Mouse (Mus musculus) adrenal gland, postnatal 36 days (tissue): ENCODE results near the gene Hspa1l. TPM values are rescaled to one million over a fixed set of nuclear protein-coding genes. Genes with fewer than 3 reads are reported as not detected.
"Not testable (repeated sequence)": the region's sequence is repeated elsewhere in the genome, so short reads cannot be mapped to it uniquely, and the experiment has no call there.

Source experiments
- DNase-seq, 2 experiments: peaks; one replicate each; pipeline ENCODE4 v3.0.0; 2021; ENCODE audit warnings: mixed read lengths in 1 of 2
- long read RNA-seq, 2 experiments: library from polyadenylated mRNA; stranded (forward); transcript quantifications; one replicate each; pipeline ENCODE4 v2.0.0; 2021; ENCODE audit warnings: borderline sequencing depth in 2 of 2
- total RNA-seq, 2 experiments: library from RNA; stranded (reverse); gene quantifications; 2 replicates each; pipeline ENCODE4 v1.2.3; 2021

The Hspa1l gene
- total RNA-seq, result under 1 TPM; 0.20 to 0.36 TPM
- long read RNA-seq, experiment 1, result 0 reads
- long read RNA-seq, experiment 2, result 0 reads

DNA sequence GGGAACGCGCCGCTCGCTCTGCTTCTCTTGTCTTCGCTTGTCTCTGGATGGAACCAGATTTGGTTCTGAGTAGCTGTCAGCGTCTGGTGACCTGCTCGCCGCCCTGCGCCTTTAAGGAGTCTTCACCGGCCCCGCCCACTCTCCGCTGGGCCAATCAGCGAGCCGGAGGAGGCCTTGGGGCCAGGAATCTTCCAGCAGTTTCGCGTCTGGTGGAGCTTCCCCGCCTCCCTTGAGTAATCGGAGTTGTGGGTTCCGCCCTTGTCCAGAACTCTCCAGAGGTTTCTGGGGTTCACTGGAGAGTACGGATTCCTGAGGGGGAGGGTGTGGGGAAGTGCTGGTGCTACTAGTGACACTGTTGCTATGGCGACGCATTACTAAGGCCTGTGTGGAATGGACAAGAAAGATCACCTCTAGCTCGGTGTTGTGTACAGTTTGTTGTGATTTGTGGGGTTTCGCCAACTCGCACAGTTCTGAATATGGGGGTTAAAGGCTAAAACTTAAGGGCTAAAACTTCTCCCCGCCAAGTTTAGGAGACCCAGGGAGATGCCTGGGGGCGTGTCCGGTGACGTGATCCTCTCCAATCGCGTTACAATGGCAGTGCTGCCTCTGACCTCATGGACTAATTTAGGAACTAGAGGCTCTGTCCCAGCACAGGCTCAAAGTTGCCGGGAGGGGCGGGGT lies at the start of gene Hspa1l, which contains the start of gene Hspa1a:
Gene Hspa1l, plus strand, starts transcription at position 635 of the 681 bp plus-strand sequence.
Gene Hspa1a, minus strand, starts transcription at position 88 of the 681 bp plus-strand sequence.
- DNase-seq, result peak; percentile 83 to 86

DNA sequence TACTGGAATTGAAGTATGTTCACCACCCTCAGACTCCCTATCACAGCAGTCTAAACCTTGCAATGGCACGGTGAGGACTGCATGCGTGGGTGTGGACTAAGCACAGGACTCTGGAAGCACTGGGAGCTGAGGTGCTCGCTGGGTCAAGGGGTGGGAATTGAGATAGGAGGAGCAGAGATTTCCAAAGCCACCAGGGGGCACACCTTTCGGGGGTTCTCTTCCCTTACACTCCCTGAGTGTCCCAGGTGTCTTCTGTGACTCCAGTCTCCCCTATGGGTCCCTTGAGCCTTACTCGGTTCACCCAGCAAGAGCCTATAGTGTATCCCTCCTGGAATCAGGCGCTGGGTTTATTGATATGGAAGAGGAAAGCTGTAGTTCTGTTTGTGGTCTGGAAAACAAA lies 49.6 kb upstream of the Hspa1l start:
- no peak for DNase-seq

GRCm38 (mm10) chr17:34924258-34924657 lies 48.2 kb upstream of the Hspa1l start:
- DNase-seq, result no peak

- peak; percentile 47 to 55 for DNase-seq
These were observed 45.0 kb upstream of the Hspa1l start for GRCm38 (mm10) chr17:34927306-34928019.

DNA sequence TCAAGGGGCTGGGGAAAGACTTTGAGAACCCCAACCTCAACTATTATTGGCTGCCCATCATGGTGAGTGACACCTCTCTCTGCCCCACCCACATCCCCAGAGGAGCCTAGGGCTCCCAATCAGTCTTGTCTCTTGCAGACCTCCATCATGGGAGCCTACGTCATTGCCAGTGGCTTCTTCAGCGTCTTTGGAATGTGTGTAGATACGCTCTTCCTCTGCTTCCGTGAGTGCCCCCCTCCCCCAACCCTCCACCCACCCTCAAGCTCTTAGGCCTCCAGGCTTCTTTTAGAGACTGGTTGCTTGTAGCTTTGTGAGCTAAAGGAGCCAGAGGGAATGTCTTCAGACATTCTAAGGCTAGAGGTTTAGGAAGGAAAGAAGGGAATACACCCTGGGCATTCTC lies 43.7 kb upstream of the Hspa1l start:
- DNase-seq, result no peak

DNA sequence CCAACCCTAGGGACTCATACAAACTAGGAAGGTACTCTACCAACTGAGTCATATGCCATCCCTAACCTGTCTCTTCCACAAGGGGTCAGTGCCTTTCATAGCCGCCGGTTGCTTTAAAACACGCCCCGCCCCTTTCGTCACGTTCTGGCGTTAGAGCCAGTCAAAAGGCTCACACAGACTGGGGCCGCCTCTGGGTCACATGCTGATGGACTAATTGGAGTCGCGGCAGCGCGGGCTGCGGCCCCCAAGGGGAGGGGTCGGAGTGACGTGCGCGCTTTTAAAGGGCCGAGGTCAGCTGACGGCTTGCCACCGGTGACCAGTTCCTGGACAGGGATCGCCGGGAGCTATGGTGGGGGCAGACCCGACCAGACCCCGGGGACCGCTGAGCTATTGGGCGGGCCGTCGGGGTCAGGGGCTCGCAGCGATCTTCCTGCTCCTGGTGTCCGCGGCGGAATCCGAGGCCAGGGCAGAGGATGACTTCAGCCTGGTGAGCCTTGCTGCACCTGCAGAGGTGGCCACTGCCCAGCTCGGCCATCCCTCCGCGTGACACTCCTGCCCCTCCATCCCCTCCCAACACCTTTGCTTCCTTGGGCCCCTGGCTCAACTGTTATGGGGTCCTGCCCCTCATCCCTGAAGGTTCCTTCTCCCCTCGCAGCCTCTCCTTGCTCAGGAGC lies 41.3 kb upstream of the Hspa1l start, which contains the start of gene Neu1:
Gene Neu1, plus strand, starts transcription at position 193 of the 674 bp plus-strand sequence.
- peak; percentile 99 for DNase-seq

DNA sequence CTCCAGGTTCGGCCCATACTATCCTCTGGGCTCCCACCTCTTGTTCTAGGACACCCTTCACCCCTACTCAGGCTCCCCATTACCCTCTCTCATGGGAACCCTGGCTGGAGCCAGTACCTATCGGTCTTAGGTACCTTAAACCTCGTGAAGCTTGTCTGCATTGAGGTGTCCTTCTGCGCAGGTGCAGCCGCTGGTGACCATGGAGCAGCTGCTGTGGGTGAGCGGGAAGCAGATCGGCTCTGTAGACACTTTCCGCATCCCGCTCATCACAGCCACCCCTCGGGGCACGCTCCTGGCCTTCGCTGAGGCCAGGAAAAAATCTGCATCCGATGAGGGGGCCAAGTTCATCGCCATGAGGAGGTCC lies 40.8 kb upstream of the Hspa1l start:
- peak; percentile 29 to 45 for DNase-seq

GRCm38 (mm10) chr17:34932287-34932686 lies 40.2 kb upstream of the Hspa1l start:
- no peak for DNase-seq

GRCm38 (mm10) chr17:34934031-34934430 lies 38.5 kb upstream of the Hspa1l start:
- DNase-seq, result no peak

DNA sequence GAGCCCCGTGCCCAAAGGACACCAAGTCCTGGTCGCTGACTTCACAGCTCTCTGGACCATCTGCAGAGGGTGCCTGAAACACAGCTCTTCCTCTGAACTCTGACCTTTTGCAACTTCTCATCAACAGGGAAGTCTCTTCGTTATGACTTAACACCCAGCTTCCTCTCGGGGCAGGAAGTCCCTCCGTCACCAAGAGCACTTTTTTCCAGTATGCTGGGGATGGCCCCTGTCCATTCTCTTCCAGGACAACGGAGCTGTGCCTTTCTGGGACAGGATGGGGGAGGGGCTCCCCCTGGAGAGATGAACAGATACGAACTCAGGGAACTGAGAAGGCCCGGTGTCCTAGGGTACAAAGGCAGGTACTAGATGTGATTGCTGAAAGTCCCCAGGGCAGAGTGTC lies 37.7 kb upstream of the Hspa1l start:
- peak in 1 of 2 experiments; percentile 58 for DNase-seq

DNA sequence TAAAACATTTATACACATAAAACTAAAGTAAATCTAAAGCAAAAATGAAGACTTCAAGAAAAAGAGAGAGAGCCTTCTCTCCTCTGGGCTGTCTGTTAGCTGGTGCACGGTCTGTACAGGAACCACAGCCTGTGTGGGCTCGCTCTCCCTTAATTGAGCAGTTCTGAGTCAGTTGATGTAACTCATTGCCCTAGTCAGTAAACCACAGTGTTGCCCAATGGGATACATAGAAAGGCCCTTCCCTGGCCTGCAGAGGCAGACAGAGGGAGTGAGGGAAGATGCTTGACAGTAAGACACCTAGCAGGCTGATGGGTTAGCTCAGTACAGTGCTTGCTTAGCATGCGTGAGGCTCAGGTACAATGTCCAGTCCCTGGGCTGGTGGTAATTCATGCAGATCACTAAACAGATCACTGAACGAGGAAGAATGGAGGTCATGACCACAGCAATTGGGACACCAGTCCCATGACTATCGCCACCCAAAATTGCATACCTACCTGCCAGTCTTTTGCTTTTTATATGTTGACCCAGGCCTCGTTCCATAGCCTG lies 34.5 kb upstream of the Hspa1l start:
- DNase-seq, result no peak

- peak in 1 of 2 experiments; percentile 28 for DNase-seq
These were observed 31.0 kb upstream of the Hspa1l start for GRCm38 (mm10) chr17:34941344-34942041.

- no peak for DNase-seq
These were observed 29.2 kb upstream of the Hspa1l start for GRCm38 (mm10) chr17:34943128-34943815.

DNA sequence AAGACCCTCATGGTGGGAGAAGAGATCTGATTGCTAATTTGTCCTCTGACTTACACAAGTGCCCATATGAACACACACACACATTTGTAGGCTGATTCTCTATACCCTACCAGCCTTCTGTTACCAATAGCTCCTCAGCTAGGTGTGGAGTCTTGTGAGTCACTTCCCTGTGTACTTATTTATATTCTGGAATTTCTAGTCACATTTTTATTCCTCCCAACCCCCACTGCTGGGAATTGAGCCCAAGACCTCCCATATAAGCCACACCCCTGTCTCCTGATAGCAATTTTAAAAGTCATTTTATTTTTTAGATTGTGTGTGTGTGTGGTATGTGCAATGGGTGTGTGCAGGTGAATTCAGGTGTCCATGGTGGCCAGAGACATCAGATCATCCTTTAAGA lies 28.1 kb upstream of the Hspa1l start:
- DNase-seq, result no peak

DNA sequence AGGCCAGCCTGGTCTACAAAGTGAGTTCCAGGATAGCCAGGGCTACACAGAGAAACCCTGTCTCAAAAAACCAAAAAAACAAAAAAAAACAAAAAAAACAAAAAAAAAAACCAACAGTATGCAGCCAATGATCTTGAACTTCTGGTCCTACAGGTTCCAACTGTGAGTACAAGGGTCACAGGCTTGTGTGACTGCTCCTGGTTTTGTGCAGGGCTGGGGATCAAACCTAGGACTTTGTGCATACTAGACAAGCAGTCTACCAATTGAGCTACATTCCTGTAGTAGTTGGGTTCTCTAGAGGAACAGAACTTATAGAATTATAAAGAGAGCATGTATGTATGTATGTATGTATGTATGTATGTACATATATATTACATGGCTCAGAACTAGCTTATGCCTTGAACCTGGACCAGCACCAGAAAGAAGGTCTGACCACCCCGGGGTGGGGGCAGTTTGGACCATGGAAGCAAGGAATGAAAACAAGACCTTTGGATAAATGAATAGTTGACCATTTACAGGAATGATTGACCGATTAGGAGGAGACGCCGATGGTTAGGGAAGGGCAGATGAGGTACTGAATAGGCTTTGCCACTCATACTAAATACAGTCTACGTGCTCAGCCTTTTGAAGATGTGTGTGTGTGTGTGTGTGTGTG lies 25.9 kb upstream of the Hspa1l start:
- no peak for DNase-seq

GRCm38 (mm10) chr17:34947606-34948005 lies 24.9 kb upstream of the Hspa1l start:
- DNase-seq, result peak; percentile 39 to 65

DNA sequence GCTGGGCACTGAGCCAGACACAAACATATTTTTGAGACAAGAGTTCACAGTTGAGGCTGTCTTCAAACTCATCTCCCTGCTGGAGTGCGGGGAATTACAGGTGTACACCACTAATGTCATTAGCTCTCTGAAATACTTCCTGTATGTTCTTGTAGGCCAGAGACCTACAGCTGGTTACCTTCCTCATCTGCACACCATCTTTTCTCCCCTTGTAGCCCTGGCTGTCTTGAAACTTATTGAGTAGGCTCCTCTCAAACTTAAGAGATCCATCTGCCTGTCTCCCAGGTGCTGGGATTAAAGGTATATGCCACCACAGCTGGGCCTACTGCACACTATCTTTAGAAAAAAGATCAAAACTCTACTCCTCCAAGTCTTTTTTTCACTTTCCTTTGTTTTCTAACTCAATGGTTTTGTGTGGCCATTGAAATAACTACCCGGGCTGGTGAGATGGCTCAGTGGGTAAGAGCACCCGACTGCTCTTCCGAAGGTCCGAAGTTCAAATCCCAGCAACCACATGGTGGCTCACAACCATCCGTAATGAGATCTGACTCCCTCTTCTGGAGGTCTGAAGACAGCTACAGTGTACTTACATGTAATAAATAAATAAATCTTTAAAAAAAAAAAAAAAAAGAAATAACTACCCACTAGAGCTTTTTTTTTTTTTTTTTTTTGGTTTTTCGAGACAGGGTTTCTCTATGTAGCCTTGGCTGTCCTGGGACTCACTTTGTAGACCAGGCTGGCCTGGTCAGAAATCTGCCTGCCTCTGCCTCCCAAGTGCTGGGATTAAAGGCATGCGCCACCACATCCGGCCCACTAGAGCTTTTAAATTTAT lies 23.6 kb upstream of the Hspa1l start:
- DNase-seq, result not testable (repeated sequence)

- no peak for DNase-seq
These were observed 22.9 kb upstream of the Hspa1l start for GRCm38 (mm10) chr17:34949553-34949969.
